Mouse (Mus musculus): Measurements from ENCODE around the gene Unc13b. TPM values are rescaled to one million over a fixed set of nuclear protein-coding genes. Genes with fewer than 3 reads are reported as not detected.
"Not testable (repeated sequence)": the region's sequence is repeated elsewhere in the genome, so short reads cannot be mapped to it uniquely, and the experiment has no call there.

Unc13b gene
- polyA plus RNA-seq, 1 experiment from 2014 or later, result 0.57 TPM

- no peaks in the 10 kb centered on the region for H3K36me3 ChIP-seq (ENCODE audit: control insufficient read depth, insufficient read depth)
- H3K4me3 ChIP-seq (ENCODE audit: low read depth, low read length), result no peak overlapping the region
- no peak overlapping the region for H3K27ac ChIP-seq (ENCODE audit: low read length)
- H3K4me2 ChIP-seq (ENCODE audit: low read depth, low read length), result no peak overlapping the region
- H3K9me3 ChIP-seq (replicated peaks; ENCODE audit: control insufficient read depth, low read length), result no peaks in the 10 kb centered on the region
- H3K4me1 ChIP-seq (ENCODE audit: control insufficient read depth, low read depth, low read length), result no peaks in the 10 kb centered on the region
- 49% methylated on average over 2 of the region's 2 CpGs for WGBS (ENCODE audit: insufficient replicate concordance)
- H3K9ac ChIP-seq (ENCODE audit: low read depth, low read length), result no peak overlapping the region
- no peaks in the 10 kb centered on the region for H3K27me3 ChIP-seq (ENCODE audit: control insufficient read depth, insufficient read depth, low read depth, low read length)
- ATAC-seq (ENCODE audit: low read depth), result no peak
Observed at GRCm38 (mm10) chr4:43114512-43114911, 55.8 kb downstream of the Unc13b start.

GRCm38 (mm10) chr4:43114946-43115345, 56.2 kb downstream of the Unc13b start:
- Histone ChIP-seq H3K4me3 (ENCODE audit: low read depth, low read length) (no peak overlapping the region), H3K27ac (ENCODE audit: low read length) (no peak overlapping the region), H3K4me2 (ENCODE audit: low read depth, low read length) (no peak overlapping the region), H3K9me3 (replicated peaks; ENCODE audit: control insufficient read depth, low read length) (no peaks in the 10 kb centered on the region), H3K27me3 (ENCODE audit: control insufficient read depth, insufficient read depth, low read depth, low read length) (no peaks in the 10 kb centered on the region), H3K4me1 (ENCODE audit: control insufficient read depth, low read depth, low read length) (no peaks in the 10 kb centered on the region), H3K9ac (ENCODE audit: low read depth, low read length) (no peak overlapping the region), H3K36me3 (ENCODE audit: control insufficient read depth, insufficient read depth) (no peaks in the 10 kb centered on the region)
- ATAC-seq (ENCODE audit: low read depth), result no peak
- 8% methylated on average over 2 of the region's 2 CpGs for WGBS (ENCODE audit: insufficient replicate concordance)

- no peaks in the 10 kb centered on the region for H3K9me3 ChIP-seq (replicated peaks; ENCODE audit: control insufficient read depth, low read length)
- 22% methylated on average over 2 of the region's 2 CpGs for WGBS (ENCODE audit: insufficient replicate concordance)
- ATAC-seq (ENCODE audit: low read depth), result no peak
Observed at GRCm38 (mm10) chr4:43116249-43116648, 57.5 kb downstream of the Unc13b start.

GRCm38 (mm10) chr4:43129750-43130149, 71.0 kb downstream of the Unc13b start:
- no peak overlapping the region for H3K9ac ChIP-seq (ENCODE audit: low read depth, low read length)
- H3K27me3 ChIP-seq (ENCODE audit: control insufficient read depth, insufficient read depth, low read depth, low read length), result no peaks in the 10 kb centered on the region
- H3K4me3 ChIP-seq (ENCODE audit: low read depth, low read length), result no peak overlapping the region
- 52% methylated on average over 3 of the region's 3 CpGs for WGBS (ENCODE audit: insufficient replicate concordance)
- ATAC-seq (ENCODE audit: low read depth), result no peak
- no peak overlapping the region for H3K4me2 ChIP-seq (ENCODE audit: low read depth, low read length)
- H3K36me3 ChIP-seq (ENCODE audit: control insufficient read depth, insufficient read depth), result no peaks in the 10 kb centered on the region
- no peak overlapping the region for H3K27ac ChIP-seq (ENCODE audit: low read length)
- no peaks in the 10 kb centered on the region for H3K9me3 ChIP-seq (replicated peaks; ENCODE audit: control insufficient read depth, low read length)
- no peaks in the 10 kb centered on the region for H3K4me1 ChIP-seq (ENCODE audit: control insufficient read depth, low read depth, low read length)

More at GRCm38 (mm10) chr4:43116249-43116648, 57.5 kb downstream of the Unc13b start:
- Histone ChIP-seq H3K9ac (ENCODE audit: low read depth, low read length) (no peak overlapping the region), H3K4me2 (ENCODE audit: low read depth, low read length) (no peak overlapping the region), H3K4me1 (ENCODE audit: control insufficient read depth, low read depth, low read length) (no peaks in the 10 kb centered on the region), H3K4me3 (ENCODE audit: low read depth, low read length) (no peak overlapping the region), H3K27ac (ENCODE audit: low read length) (no peak overlapping the region), H3K36me3 (ENCODE audit: control insufficient read depth, insufficient read depth) (no peaks in the 10 kb centered on the region), H3K27me3 (ENCODE audit: control insufficient read depth, insufficient read depth, low read depth, low read length) (no peaks in the 10 kb centered on the region)

- no peaks in the 10 kb centered on the region for H3K4me1 ChIP-seq (ENCODE audit: control insufficient read depth, low read depth, low read length)
- no peak overlapping the region for H3K27ac ChIP-seq (ENCODE audit: low read length)
- WGBS (ENCODE audit: insufficient replicate concordance), result 54% methylated on average over 1 of the region's 1 CpGs
- H3K36me3 ChIP-seq (ENCODE audit: control insufficient read depth, insufficient read depth), result no peaks in the 10 kb centered on the region
- ATAC-seq (ENCODE audit: low read depth), result no peak
- H3K27me3 ChIP-seq (ENCODE audit: control insufficient read depth, insufficient read depth, low read depth, low read length), result no peaks in the 10 kb centered on the region
- H3K9me3 ChIP-seq (replicated peaks; ENCODE audit: control insufficient read depth, low read length), result no peaks in the 10 kb centered on the region
- H3K9ac ChIP-seq (ENCODE audit: low read depth, low read length), result no peak overlapping the region
- no peak overlapping the region for H3K4me2 ChIP-seq (ENCODE audit: low read depth, low read length)
- H3K4me3 ChIP-seq (ENCODE audit: low read depth, low read length), result no peak overlapping the region
Observed at GRCm38 (mm10) chr4:43142610-43143009, 83.9 kb downstream of the Unc13b start.

GRCm38 (mm10) chr4:43152413-43152812, 93.7 kb downstream of the Unc13b start:
- not testable (repeated sequence) for ATAC-seq (ENCODE audit: low read depth); H3K4me3 ChIP-seq (ENCODE audit: low read depth, low read length); H3K9me3 ChIP-seq (replicated peaks; ENCODE audit: control insufficient read depth, low read length); H3K9ac ChIP-seq (ENCODE audit: low read depth, low read length); H3K4me1 ChIP-seq (ENCODE audit: control insufficient read depth, low read depth, low read length); H3K27me3 ChIP-seq (ENCODE audit: control insufficient read depth, insufficient read depth, low read depth, low read length); H3K27ac ChIP-seq (ENCODE audit: low read length); H3K36me3 ChIP-seq (ENCODE audit: control insufficient read depth, insufficient read depth); H3K4me2 ChIP-seq (ENCODE audit: low read depth, low read length)
- WGBS (ENCODE audit: insufficient replicate concordance), result 65% methylated on average over 4 of the region's 4 CpGs

GRCm38 (mm10) chr4:43160045-43160444, 101.3 kb downstream of the Unc13b start:
- H3K27me3 ChIP-seq (ENCODE audit: control insufficient read depth, insufficient read depth, low read depth, low read length), result no peaks in the 10 kb centered on the region
- no peak for ATAC-seq (ENCODE audit: low read depth)
- H3K4me3 ChIP-seq (ENCODE audit: low read depth, low read length), result no peak overlapping the region
- H3K36me3 ChIP-seq (ENCODE audit: control insufficient read depth, insufficient read depth), result no peaks in the 10 kb centered on the region
- no peak overlapping the region for H3K27ac ChIP-seq (ENCODE audit: low read length)
- H3K4me2 ChIP-seq (ENCODE audit: low read depth, low read length), result no peak overlapping the region
- H3K9me3 ChIP-seq (replicated peaks; ENCODE audit: control insufficient read depth, low read length), result no peaks in the 10 kb centered on the region
- no peaks in the 10 kb centered on the region for H3K4me1 ChIP-seq (ENCODE audit: control insufficient read depth, low read depth, low read length)
- 39% methylated on average over 3 of the region's 3 CpGs for WGBS (ENCODE audit: insufficient replicate concordance)
- H3K9ac ChIP-seq (ENCODE audit: low read depth, low read length), result no peak overlapping the region

- Histone ChIP-seq H3K4me2 (ENCODE audit: low read depth, low read length) (no peak overlapping the region), H3K9me3 (replicated peaks; ENCODE audit: control insufficient read depth, low read length) (no peaks in the 10 kb centered on the region), H3K27me3 (ENCODE audit: control insufficient read depth, insufficient read depth, low read depth, low read length) (no peaks in the 10 kb centered on the region), H3K27ac (ENCODE audit: low read length) (no peak overlapping the region), H3K9ac (ENCODE audit: low read depth, low read length) (no peak overlapping the region), H3K36me3 (ENCODE audit: control insufficient read depth, insufficient read depth) (no peaks in the 10 kb centered on the region), H3K4me3 (ENCODE audit: low read depth, low read length) (no peak overlapping the region), H3K4me1 (ENCODE audit: control insufficient read depth, low read depth, low read length) (no peaks in the 10 kb centered on the region)
- no peak for ATAC-seq (ENCODE audit: low read depth)
- WGBS (ENCODE audit: insufficient replicate concordance), result 36% methylated on average over 3 of the region's 3 CpGs
Observed at GRCm38 (mm10) chr4:43161124-43161657, 102.4 kb downstream of the Unc13b start.

- H3K9me3 ChIP-seq (replicated peaks; ENCODE audit: control insufficient read depth, low read length), result no peaks in the 10 kb centered on the region
- WGBS (ENCODE audit: insufficient replicate concordance), result 33% methylated on average over 3 of the region's 3 CpGs
Observed at GRCm38 (mm10) chr4:43163205-43163604, 104.5 kb downstream of the Unc13b start.

More at GRCm38 (mm10) chr4:43163205-43163604, 104.5 kb downstream of the Unc13b start:
- H3K4me2 ChIP-seq (ENCODE audit: low read depth, low read length), result no peak overlapping the region
- no peak overlapping the region for H3K4me3 ChIP-seq (ENCODE audit: low read depth, low read length)
- no peaks in the 10 kb centered on the region for H3K36me3 ChIP-seq (ENCODE audit: control insufficient read depth, insufficient read depth)
- no peaks in the 10 kb centered on the region for H3K4me1 ChIP-seq (ENCODE audit: control insufficient read depth, low read depth, low read length)
- no peaks in the 10 kb centered on the region for H3K27me3 ChIP-seq (ENCODE audit: control insufficient read depth, insufficient read depth, low read depth, low read length)
- H3K27ac ChIP-seq (ENCODE audit: low read length), result no peak overlapping the region
- no peak overlapping the region for H3K9ac ChIP-seq (ENCODE audit: low read depth, low read length)
- no peak for ATAC-seq (ENCODE audit: low read depth)

All from liver, embryonic 16.5 days (tissue).